Mouse (Mus musculus): ENCODE measurements around the gene Ech1.

DNA sequence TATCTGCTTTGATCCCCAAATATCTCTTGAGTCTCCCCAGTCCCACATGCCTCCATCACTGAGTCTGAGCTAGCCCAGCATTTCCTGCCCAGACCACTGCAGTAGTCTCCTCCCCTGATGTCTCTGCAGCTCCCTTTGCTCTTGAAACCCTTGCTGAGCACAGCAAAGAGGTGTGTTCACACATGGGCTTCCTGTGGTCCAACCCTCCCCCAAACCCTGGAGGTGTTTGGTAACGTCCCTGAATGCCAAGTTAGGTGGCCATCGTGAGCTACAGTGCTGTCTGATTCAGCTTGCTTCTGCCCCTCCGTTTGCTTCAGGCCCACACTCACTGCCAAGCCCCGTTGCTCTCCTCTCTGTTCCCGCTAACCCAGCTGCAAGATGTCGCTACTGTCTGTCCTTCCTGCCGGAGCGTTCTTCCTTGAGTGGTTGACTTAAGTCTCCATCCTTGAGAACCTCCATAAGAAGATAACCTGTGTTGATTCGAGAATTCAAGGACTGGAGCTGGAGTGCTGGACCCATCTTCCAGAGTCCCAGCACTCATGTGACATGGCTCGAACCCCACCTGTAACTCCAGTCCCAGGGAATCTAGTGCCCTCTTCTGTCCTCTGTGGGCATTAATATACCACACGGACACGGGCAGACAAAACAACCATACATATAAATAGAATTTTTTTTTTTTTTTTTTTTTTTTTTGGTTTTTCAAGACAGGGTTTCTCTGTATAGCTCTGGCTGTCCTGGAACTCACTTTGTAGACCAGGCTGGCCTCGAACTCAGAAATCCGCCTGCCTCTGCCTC lies 32.4 kb upstream of the Ech1 start:
- TF ChIP-seq CTCF (IDR thresholded peaks at IDR 0.05; ENCODE audit: low read depth, low read length) (no peak), POLR2A (IDR thresholded peaks at IDR 0.05; ENCODE audit: extremely low read depth, insufficient read depth, low read length) (no peak)
